Mouse (Mus musculus) limb, embryonic 12.5 days (tissue): ENCODE measurements at regions not wholly inside any gene's neighbourhood (a gene's known extent, or its start where the extent isn't known, plus 50 kb on each side); places are given as distances from the start of the nearest gene placed in this dataset.

ENCODE experiments used
- ATAC-seq: fragments of 200-750 bp; cut with Nextera tagmentation; 2 replicates; pipeline ENCODE4 v1.8.0; 2017; ENCODE audit warnings: low read depth, moderate TSS enrichment; ENCODE audit not compliant: insufficient number of reproducible peaks, insufficient read depth, low FRiP score, low TSS enrichment
- H3K27ac ChIP-seq: fragments of 300-500 bp; sonication (generic); 2 replicates; pipeline ENCODE4 v1.5.1; 2016; ENCODE audit warnings: mild to moderate bottlenecking, moderate library complexity
- H3K27me3 ChIP-seq: fragments of 300-500 bp; sonication (generic); 2 replicates; pipeline ENCODE4 v1.6.1; 2016; ENCODE audit warnings: mild to moderate bottlenecking, moderate library complexity
- H3K36me3 ChIP-seq: fragments of 300-500 bp; sonication (generic); 2 replicates; pipeline ENCODE4 v1.6.1; 2016; ENCODE audit warnings: mild to moderate bottlenecking, moderate library complexity
- H3K4me1 ChIP-seq: fragments of 300-500 bp; sonication (generic); replicated peaks from 2 replicates; pipeline ENCODE4 v1.6.1; 2016
- H3K4me2 ChIP-seq: fragments of 300-500 bp; sonication (generic); 2 replicates; pipeline ENCODE4 v1.6.1; 2016; ENCODE audit warnings: mild to moderate bottlenecking, moderate library complexity
- H3K4me3 ChIP-seq: fragments of 300-500 bp; sonication (generic); replicated peaks from 2 replicates; pipeline ENCODE4 v1.5.1; 2016; ENCODE audit warnings: mild to moderate bottlenecking
- H3K9ac ChIP-seq: fragments of 300-500 bp; sonication (generic); replicated peaks from 2 replicates; pipeline ENCODE4 v1.6.1; 2016; ENCODE audit warnings: mild to moderate bottlenecking, moderate library complexity
- H3K9me3 ChIP-seq: fragments of 300-500 bp; sonication (generic); 2 replicates; pipeline ENCODE4 v1.6.1; 2016; ENCODE audit warnings: mild to moderate bottlenecking, moderate library complexity
- WGBS: fragments of 180-500 bp; shearing (Covaris S2); methylation state at CpG from one replicate; pipeline ENCODE4 v1.1.7; 2016; 5-methylcytosine and 5-hydroxymethylcytosine counted together

DNA sequence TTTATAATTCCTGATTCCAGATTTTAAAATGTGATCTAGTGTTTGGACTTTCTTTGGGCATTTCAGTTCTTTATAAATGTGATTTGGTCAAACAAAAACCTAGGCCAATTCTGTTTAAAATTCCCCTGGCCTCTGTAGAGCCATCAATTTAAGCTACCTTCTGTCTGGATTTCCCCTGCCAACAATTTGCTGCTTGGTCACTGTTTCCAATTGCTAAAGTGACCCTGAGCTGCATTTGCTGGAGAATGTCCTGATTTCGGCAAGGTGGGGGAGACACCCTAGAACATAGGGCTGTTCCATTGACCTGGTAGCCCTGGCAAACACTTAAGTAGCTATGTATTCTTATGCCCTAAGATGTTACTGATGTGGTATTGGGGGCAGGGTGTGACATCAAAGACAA is 386.3 kb upstream of the Pou3f3 start:
- H3K27ac ChIP-seq = no peak overlapping the region
- no peak overlapping the region for H3K9ac ChIP-seq
- 48% methylated on average over 1 of the region's 1 CpGs for WGBS
- H3K27me3 ChIP-seq = no peaks in the 10 kb centered on the region
- no peak for ATAC-seq
- H3K4me3 ChIP-seq = no peak overlapping the region
- H3K4me1 ChIP-seq = no peaks in the 10 kb centered on the region
- H3K9me3 ChIP-seq = no peaks in the 10 kb centered on the region
- H3K4me2 ChIP-seq = no peak overlapping the region
- no peaks in the 10 kb centered on the region for H3K36me3 ChIP-seq

DNA sequence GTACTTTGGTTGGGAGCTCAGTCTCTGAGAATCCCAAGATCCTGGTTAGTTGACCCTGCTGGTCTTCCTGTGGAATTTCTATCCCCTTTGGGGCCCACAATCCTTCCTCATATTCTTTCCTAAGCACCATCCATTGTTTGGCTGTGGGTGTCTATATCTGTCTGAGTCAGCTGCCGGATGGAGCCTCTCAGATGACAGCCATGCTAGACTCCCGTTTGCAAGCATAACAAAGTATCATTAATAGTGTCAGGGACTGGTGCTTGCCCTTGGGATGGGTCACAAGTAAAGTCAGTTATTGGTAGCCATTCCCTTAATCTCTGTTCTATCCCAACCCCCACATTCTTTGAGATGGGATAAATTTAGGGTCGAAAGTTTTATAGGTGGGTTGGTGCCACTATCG is 382.1 kb upstream of the Pou3f3 start:
- Histone ChIP-seq H3K9ac (no peak overlapping the region), H3K27me3 (no peaks in the 10 kb centered on the region), H3K4me2 (no peak overlapping the region), H3K4me1 (no peaks in the 10 kb centered on the region), H3K36me3 (no peaks in the 10 kb centered on the region), H3K27ac (no peak overlapping the region), H3K9me3 (no peaks in the 10 kb centered on the region; the same call in 1 of the 2 replicates), H3K4me3 (no peak overlapping the region)
- 95% methylated on average over 4 of the region's 4 CpGs for WGBS
- ATAC-seq = no peak

DNA sequence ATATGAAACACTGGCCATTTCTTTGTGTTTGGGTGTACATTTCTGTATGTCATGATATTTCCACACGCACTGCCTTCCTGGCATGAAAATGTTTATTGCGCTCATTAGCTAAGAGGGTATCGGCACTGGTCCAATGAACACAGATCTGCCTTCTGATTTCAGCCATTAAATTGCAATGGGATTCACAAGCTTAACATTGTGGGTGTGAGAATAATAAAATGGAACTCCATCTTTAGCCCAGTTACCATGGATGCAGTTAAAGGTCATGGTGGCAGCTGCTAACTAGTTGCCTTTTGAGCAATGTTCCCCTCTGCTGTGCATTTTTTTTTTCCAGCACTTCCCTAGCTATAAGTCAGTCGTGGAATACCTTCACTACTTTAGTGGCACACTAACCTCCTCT is 343.7 kb upstream of the Pou3f3 start:
- ATAC-seq = no peak

DNA sequence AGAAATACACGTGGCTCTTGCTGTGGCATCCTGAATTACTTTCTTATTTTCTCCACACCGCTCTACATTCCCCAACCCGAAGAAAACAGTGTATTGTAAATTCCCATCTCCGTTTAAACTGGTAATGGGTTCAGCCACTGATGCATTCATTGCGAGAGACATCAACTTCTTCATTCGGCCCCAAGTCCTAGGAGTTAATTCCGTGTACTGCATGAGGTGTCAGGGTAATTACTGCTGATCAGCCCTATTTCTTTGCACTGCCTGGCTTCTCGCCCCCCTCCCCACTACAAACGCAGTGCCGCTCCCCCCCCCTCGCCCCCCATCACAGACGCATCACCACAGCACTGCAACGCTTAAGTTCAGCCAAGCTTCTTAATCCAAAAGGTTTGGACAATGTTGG is 343.2 kb upstream of the Pou3f3 start:
- no peak overlapping the region for H3K9ac ChIP-seq
- no peaks in the 10 kb centered on the region for H3K27me3 ChIP-seq
- peaks cover 23% of the 10 kb centered on the region for H3K4me1 ChIP-seq
- H3K27ac ChIP-seq = peak overlapping the region; percentile 59; the same call in 1 of the 2 replicates
- no peak overlapping the region for H3K4me3 ChIP-seq
- H3K4me2 ChIP-seq = no peak overlapping the region
- no peaks in the 10 kb centered on the region for H3K9me3 ChIP-seq
- H3K36me3 ChIP-seq = no peaks in the 10 kb centered on the region
- no peak for ATAC-seq
- 67% methylated on average over 13 of the region's 13 CpGs for WGBS

More for the DNA sequence above, 343.7 kb upstream of the Pou3f3 start:
- H3K27ac ChIP-seq = no peak overlapping the region
- no peaks in the 10 kb centered on the region for H3K27me3 ChIP-seq
- H3K4me2 ChIP-seq = no peak overlapping the region
- no peaks in the 10 kb centered on the region for H3K9me3 ChIP-seq
- H3K36me3 ChIP-seq = no peaks in the 10 kb centered on the region
- no peak overlapping the region for H3K4me3 ChIP-seq
- no peak overlapping the region for H3K9ac ChIP-seq
- peaks cover 23% of the 10 kb centered on the region for H3K4me1 ChIP-seq
- WGBS = 57% methylated on average over 4 of the region's 4 CpGs

DNA sequence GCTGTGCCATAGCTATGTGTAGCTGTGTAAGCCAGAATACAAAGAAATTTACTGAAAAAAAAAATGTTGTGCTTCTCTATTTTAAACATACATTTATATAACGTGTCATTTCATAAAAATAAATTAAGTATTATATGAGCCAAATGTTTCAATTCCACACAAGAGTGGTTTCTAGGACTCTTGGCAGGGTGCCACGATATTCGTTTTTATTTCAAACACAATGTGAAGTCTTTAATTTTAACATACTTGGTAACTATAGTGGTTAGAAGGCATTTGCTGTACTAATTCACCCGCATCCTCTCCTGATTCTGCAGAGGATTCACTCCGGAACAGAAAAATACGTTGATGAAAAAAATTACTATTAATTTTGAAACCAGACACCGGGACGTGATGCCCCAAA is 342.5 kb upstream of the Pou3f3 start:
- 80% methylated on average over 8 of the region's 8 CpGs for WGBS
- Histone ChIP-seq H3K9me3 (no peaks in the 10 kb centered on the region), H3K4me2 (no peak overlapping the region), H3K4me3 (no peak overlapping the region), H3K4me1 (peaks cover 23% of the 10 kb centered on the region), H3K27ac (no peak overlapping the region), H3K27me3 (no peaks in the 10 kb centered on the region), H3K36me3 (no peaks in the 10 kb centered on the region), H3K9ac (no peak overlapping the region)
- ATAC-seq = no peak

DNA sequence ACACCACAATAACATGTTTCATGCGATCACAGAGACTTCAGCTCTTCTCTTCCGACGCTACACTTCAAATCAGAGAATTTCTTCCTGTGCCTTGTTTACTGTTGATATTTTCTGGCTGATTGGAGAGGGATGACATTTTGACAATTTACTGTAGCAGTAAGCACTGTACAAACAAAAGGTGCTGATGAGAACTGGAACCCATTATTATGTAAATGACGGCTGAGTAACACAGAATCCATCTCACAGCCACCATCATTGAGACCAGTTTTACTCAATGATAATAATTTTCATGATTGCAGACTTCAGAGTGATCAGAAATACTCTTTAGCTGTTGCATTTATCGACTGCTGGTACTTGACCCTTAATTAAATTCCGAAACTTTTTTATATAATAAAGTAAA is 341.5 kb upstream of the Pou3f3 start:
- Histone ChIP-seq H3K4me1 (peaks cover 23% of the 10 kb centered on the region), H3K36me3 (no peaks in the 10 kb centered on the region), H3K4me2 (no peak overlapping the region), H3K9ac (no peak overlapping the region), H3K9me3 (no peaks in the 10 kb centered on the region), H3K4me3 (no peak overlapping the region), H3K27me3 (no peaks in the 10 kb centered on the region), H3K27ac (no peak overlapping the region)
- no peak for ATAC-seq
- 89% methylated on average over 6 of the region's 6 CpGs for WGBS

DNA sequence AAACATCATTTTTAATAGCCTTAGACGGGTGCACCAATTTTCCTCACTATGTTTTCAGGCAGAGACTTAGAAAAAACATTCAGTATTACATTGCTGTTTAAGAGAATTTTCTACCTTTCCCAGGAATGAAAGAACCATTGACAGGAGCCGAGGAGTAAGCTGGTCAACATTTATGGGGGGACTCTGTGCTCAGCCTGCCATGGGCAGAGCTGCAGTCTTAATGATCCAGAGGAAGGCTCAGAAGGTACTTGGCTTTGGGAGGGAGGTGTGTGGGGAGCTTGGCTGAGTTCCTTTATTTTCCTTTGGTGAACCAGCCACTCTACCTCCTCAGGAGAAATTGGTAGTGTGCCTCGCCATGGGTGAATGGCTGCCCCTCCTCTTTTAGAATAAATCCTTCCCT is 333.1 kb upstream of the Pou3f3 start:
- Histone ChIP-seq H3K36me3 (no peaks in the 10 kb centered on the region), H3K27ac (no peak overlapping the region), H3K4me3 (no peak overlapping the region), H3K4me2 (no peak overlapping the region), H3K9ac (no peak overlapping the region), H3K4me1 (no peaks in the 10 kb centered on the region), H3K27me3 (no peaks in the 10 kb centered on the region), H3K9me3 (no peaks in the 10 kb centered on the region)
- 57% methylated on average over 3 of the region's 3 CpGs for WGBS
- no peak; the same call in 1 of the 2 replicates for ATAC-seq

DNA sequence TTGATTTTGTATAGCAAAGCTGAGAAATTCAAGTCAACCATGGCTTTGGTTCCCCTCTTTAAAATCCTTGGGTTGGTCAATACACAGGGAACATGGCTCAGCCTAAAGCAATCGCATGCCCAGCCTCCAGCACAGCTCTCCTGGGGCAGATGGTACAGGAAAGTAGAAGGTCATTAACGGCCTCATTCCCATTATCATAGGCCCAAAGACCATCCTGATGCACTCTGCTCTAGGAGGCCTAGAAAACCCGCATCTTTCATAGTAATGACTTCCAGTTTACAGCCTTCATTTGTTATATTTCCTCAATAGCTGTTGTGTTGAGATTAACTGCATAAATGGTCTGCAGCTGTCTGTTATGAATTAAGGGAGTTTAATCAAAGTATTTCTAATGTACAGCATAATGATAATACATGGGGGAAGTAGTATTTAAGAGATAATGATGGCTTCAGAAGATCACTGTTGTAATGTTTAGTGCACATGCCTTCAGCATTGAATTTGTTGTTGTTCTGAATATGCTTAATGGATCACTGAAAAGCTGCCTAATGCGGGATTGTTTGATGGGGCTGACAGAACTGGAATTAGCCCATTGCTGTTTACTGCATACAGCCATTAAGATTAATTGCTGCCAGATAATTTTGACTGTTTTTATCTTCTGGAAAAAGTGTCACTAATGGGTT is 329.8 kb upstream of the Pou3f3 start:
- H3K4me1 ChIP-seq = no peaks in the 10 kb centered on the region
- H3K27me3 ChIP-seq = no peaks in the 10 kb centered on the region
- ATAC-seq = no peak
- no peak overlapping the region for H3K27ac ChIP-seq
- H3K9ac ChIP-seq = no peak overlapping the region
- H3K4me2 ChIP-seq = no peak overlapping the region
- no peaks in the 10 kb centered on the region for H3K9me3 ChIP-seq
- no peak overlapping the region for H3K4me3 ChIP-seq
- no peaks in the 10 kb centered on the region for H3K36me3 ChIP-seq
- WGBS = 50% methylated on average over 4 of the region's 4 CpGs

DNA sequence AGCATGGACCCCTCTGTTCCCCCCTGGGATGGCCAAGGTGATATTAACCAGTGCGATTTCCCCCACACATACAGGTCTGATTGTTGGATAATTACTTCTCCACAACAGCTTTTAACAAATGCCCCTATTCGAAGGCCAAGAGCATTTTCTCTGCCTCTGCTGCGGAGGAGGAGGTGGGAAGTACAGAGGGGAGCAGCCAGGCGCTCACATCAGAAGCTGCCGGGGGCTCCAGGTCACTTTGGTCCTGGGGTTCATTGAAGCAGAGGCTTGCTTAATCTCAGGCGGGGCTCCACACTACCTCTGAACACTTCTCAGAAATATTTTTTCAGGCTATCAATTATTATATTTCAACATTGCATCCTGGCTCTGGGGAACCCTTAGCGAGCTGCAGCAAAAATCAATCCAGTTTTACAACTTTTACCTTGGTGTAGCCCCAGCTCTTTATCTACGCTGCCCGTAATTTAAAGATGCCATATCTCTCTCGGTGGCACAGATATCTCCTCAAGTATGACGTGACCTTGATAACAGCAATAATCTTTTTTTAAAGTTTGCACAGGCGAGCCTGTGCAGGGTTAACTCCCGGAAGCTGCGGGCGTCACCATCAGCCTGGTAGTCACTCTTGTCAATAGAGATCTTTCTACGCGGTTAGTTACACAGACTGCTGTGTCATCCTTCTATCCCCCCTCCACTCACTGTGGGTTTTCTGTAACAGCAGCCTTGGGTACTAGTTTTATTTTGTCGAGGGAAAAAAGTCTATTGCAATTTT is 307.5 kb upstream of the Pou3f3 start:
- H3K9ac ChIP-seq = no peak overlapping the region
- H3K27me3 ChIP-seq = no peaks in the 10 kb centered on the region
- no peaks in the 10 kb centered on the region for H3K9me3 ChIP-seq
- ATAC-seq = no peak
- 63% methylated on average over 18 of the region's 18 CpGs for WGBS
- no peak overlapping the region for H3K27ac ChIP-seq
- peaks cover 14% of the 10 kb centered on the region for H3K4me1 ChIP-seq
- no peaks in the 10 kb centered on the region for H3K36me3 ChIP-seq
- H3K4me3 ChIP-seq = no peak overlapping the region
- H3K4me2 ChIP-seq = no peak overlapping the region

DNA sequence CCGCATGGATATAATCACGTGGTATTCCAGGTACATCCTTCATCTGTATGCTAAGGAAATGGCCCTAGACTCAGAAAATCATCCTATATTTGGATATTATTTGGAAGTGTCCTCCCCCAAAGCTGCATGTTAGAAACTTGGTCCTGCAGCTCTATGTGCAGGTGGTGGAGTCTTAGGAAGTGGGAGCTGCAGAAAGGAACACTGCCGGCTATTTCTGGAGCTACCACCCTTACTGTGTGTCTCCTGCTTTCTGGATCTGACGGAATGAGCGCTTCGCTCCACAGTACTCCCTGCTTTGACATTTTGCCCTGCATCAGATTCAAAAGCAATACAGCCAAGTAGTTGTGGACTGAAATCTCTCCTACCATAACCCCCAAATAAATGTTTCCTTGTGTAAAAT is 306.8 kb upstream of the Pou3f3 start:
- H3K4me1 ChIP-seq = peaks cover 14% of the 10 kb centered on the region
- WGBS = 96% methylated on average over 6 of the region's 6 CpGs
- ATAC-seq = no peak
- H3K27ac ChIP-seq = no peak overlapping the region
- H3K9me3 ChIP-seq = no peaks in the 10 kb centered on the region
- no peak overlapping the region for H3K4me3 ChIP-seq
- no peaks in the 10 kb centered on the region for H3K27me3 ChIP-seq
- H3K36me3 ChIP-seq = no peaks in the 10 kb centered on the region
- no peak overlapping the region for H3K4me2 ChIP-seq
- H3K9ac ChIP-seq = no peak overlapping the region

DNA sequence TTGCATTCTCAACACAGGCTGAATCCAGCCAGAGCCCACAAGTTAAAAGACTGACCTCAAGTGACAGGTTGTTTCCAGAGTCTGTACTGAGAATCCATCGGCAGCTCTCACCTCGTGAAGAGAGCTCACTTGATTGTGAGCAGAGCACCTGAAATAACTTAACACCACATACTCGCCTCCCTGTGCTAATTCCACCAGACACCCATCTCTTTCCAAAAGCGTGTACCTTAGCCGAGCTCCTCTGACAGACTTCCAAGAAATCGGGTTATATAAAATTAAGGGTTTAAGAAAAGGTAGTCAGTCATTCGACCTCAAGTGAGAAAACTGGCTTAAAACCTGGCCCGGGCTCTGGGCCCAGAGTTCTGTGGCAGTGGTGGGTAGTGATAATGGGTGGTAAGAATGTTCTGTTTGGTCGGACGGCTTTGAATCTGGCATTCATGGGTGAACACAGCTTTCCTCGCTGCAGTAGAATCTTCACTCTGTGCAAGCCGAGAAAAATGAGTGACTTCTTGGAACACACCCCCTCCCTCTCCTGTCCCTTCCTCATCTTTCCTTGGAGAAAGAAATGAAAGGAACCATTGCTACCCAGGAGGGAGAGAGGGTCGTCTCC is 299.8 kb upstream of the Pou3f3 start:
- peaks cover 9% of the 10 kb centered on the region for H3K4me1 ChIP-seq
- H3K27me3 ChIP-seq = no peaks in the 10 kb centered on the region
- H3K36me3 ChIP-seq = no peaks in the 10 kb centered on the region
- H3K4me2 ChIP-seq = no peak overlapping the region
- no peak overlapping the region for H3K4me3 ChIP-seq
- no peak for ATAC-seq
- H3K9ac ChIP-seq = no peak overlapping the region
- 69% methylated on average over 13 of the region's 13 CpGs for WGBS
- H3K27ac ChIP-seq = no peak overlapping the region
- no peaks in the 10 kb centered on the region for H3K9me3 ChIP-seq
